Comparison of ENCODE assay signal across 8 mouse cellular contexts in the genomic region with DNA sequence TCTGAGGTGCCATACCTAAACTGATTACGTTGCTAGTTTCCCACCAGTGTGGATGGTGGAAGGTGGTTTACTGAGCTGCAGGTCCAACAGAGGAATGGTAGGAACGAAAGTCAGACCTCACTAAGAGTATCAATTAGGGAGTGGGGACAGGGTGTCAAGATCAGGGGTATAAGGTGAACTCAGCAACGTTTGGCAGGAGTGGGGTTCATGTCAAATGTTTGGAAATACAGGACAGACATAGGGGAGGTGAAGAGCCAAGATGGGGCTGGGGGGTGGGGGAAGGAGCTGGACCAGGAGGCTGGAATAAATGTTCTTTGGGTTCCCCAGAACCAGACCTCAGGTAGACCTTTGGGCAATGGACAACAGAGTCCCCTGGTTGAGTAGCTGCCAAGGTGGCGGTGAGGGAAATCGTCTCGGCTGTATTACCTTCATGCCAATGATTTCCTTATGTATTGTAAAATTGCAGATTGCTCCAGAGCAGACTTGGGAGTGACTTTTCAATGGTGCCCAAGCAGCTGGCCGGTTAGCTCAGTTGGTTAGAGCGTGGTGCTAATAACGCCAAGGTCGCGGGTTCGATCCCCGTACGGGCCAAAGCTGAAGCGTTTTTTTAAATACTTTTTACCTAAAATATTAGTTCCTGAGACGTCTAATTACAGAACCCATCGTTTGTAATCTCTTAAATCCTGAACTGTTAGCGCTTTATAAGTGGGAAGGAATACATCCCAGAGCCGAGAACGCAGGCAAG. TPM values are rescaled to one million over a fixed set of nuclear protein-coding genes. Genes with fewer than 3 reads are reported as not detected.
DNase-seq lines count a peak whose midpoint lies in the region; ATAC-seq and TF ChIP-seq lines count a peak whose summit lies in the region.

No protein-coding gene starts in this region.

- WGBS in forebrain, embryonic 12.5 days, result 11% methylated on average over 20 of the region's 20 CpGs
- WGBS in lung, embryonic 14.5 days, result 7% methylated on average over 20 of the region's 20 CpGs

- intact Hi-C loops in heart, postnatal 25 days (cut with DNase I), result loop anchor here (5.0 kb wide), 2 partner anchors 69 to 129 kb away; partner anchors contain the start of gene Slc25a35

- no peaks in the 10 kb centered on the region for H3K27me3 ChIP-seq in forebrain, embryonic 12.5 days
- H3K27me3 ChIP-seq in lung, embryonic 14.5 days (ENCODE audit: insufficient read depth, low read length), result no peaks in the 10 kb centered on the region

- H3K4me2 ChIP-seq in forebrain, embryonic 12.5 days, result peak overlapping the region; percentile 53
- H3K4me2 ChIP-seq in lung, embryonic 14.5 days, result peak overlapping the region; percentile 70

- no peaks in the 10 kb centered on the region for H3K9me3 ChIP-seq in forebrain, embryonic 12.5 days
- no peaks in the 10 kb centered on the region for H3K9me3 ChIP-seq in lung, embryonic 14.5 days (ENCODE audit: low read depth, low read length)

- peak overlapping the region; percentile 84 for H3K27ac ChIP-seq in forebrain, embryonic 12.5 days
- peak overlapping the region; percentile 80 for H3K27ac ChIP-seq in lung, embryonic 14.5 days (ENCODE audit: low read depth)

- H3K36me3 ChIP-seq in forebrain, embryonic 12.5 days (replicated peaks), result peaks cover 43% of the 10 kb centered on the region
- peaks cover 37% of the 10 kb centered on the region for H3K36me3 ChIP-seq in lung, embryonic 14.5 days (ENCODE audit: insufficient read depth)

- H3K4me3 ChIP-seq in forebrain, embryonic 12.5 days (replicated peaks), result peak overlapping the region; percentile 55
- peak overlapping the region; percentile 69 for H3K4me3 ChIP-seq in lung, embryonic 14.5 days (ENCODE audit: low read depth, low read length)

- no peak for ATAC-seq in forebrain, embryonic 12.5 days (ENCODE audit: low FRiP score)
- ATAC-seq in lung, embryonic 14.5 days (ENCODE audit: insufficient read depth), result no peak

- peak; percentile 91 for DNase-seq in CD4-positive, CD25-positive, alpha-beta regulatory T cell, adult 2 months (ENCODE audit: low read depth, low spot score)
- peak; percentile 93 for DNase-seq in brain, adult 2 months (ENCODE audit: low read depth, low spot score)
- DNase-seq in heart, postnatal 25 days (ENCODE audit: low spot score), result peak; percentile 68
- peak; percentile 86 to 95 for DNase-seq in layer of hippocampus, adult 8-10 months (ENCODE audit: low spot score in 2 of 2)
- DNase-seq in lung, embryonic 14.5 days, result peak; percentile 96
- peak; percentile 79 for DNase-seq in ovary, postnatal 36 days (ENCODE audit: low spot score)
- peak; percentile 68 to 85 for DNase-seq in thymus, postnatal 10 days (ENCODE audit: low spot score in 2 of 2)

- no peak for TF ChIP-seq CTCF in lung, embryonic 14.5 days (IDR thresholded peaks at IDR 0.05; ENCODE audit: low read depth)

- H3K4me1 ChIP-seq in forebrain, embryonic 12.5 days, result peaks cover 28% of the 10 kb centered on the region
- peaks cover 5% of the 10 kb centered on the region for H3K4me1 ChIP-seq in lung, embryonic 14.5 days (ENCODE audit: insufficient read depth)

- peak overlapping the region; percentile 57 for H3K9ac ChIP-seq in forebrain, embryonic 12.5 days
- peak overlapping the region; percentile 73 for H3K9ac ChIP-seq in lung, embryonic 14.5 days

RNA-seq across cellular contexts. Expression of gene Aurkb, which starts 8.8 kb away (rescaled TPM):
- 163 and 169 TPM in 2 replicates for polyA plus RNA-seq in forebrain, embryonic 12.5 days (2016; fragmentation: Nextera tagmentation; extraction: Ambion mirVana)
- total RNA-seq in heart, postnatal 25 days (2021), result 1 to 10 TPM in 1 of 2 experiments, under 1 TPM in 1; 0.62 to 1.2 TPM
- total RNA-seq in layer of hippocampus, adult 8-10 months (2022), result 1 to 10 TPM in 2 of 4 experiments, under 1 TPM in 2; 0.52 to 1.6 (median 0.88) TPM
- 209 and 211 TPM in 2 replicates for polyA plus RNA-seq in lung, embryonic 14.5 days (2014; fragmentation: Nextera tagmentation; extraction: Ambion mirVana)

RNA-seq across cellular contexts. Expression of gene Ctc1, which starts 20.9 kb away (rescaled TPM):
- polyA plus RNA-seq in forebrain, embryonic 12.5 days (2016; fragmentation: Nextera tagmentation; extraction: Ambion mirVana), result 71.0 and 81.5 TPM in 2 replicates
- 10 to 100 TPM; 11.5 to 13.7 TPM for total RNA-seq in heart, postnatal 25 days (2021)
- total RNA-seq in layer of hippocampus, adult 8-10 months (2022), result 10 to 100 TPM; 39.8 to 46.9 (median 41.8) TPM
- polyA plus RNA-seq in lung, embryonic 14.5 days (2014; fragmentation: Nextera tagmentation; extraction: Ambion mirVana), result 59.3 and 63.6 TPM in 2 replicates

RNA-seq across cellular contexts. Expression of gene Borcs6, which starts 22.9 kb away (rescaled TPM):
- polyA plus RNA-seq in forebrain, embryonic 12.5 days (2016; fragmentation: Nextera tagmentation; extraction: Ambion mirVana), result 7.4 and 11.1 TPM in 2 replicates
- 10 to 100 TPM; 14.4 to 16.4 TPM for total RNA-seq in heart, postnatal 25 days (2021)
- total RNA-seq in layer of hippocampus, adult 8-10 months (2022), result 10 to 100 TPM; 30.8 to 33.3 (median 31.5) TPM
- polyA plus RNA-seq in lung, embryonic 14.5 days (2014; fragmentation: Nextera tagmentation; extraction: Ambion mirVana), result 8.0 and 9.5 TPM in 2 replicates

RNA-seq across cellular contexts. Expression of gene Pfas, which starts 28.4 kb away (rescaled TPM):
- 35.4 and 40.4 TPM in 2 replicates for polyA plus RNA-seq in forebrain, embryonic 12.5 days (2016; fragmentation: Nextera tagmentation; extraction: Ambion mirVana)
- total RNA-seq in heart, postnatal 25 days (2021), result 1 to 10 TPM; 5.6 to 6.8 TPM
- 10 to 100 TPM; 25.8 to 32.2 (median 26.8) TPM for total RNA-seq in layer of hippocampus, adult 8-10 months (2022)
- polyA plus RNA-seq in lung, embryonic 14.5 days (2014; fragmentation: Nextera tagmentation; extraction: Ambion mirVana), result 36.8 and 43.3 TPM in 2 replicates

RNA-seq across cellular contexts. Expression of gene Tmem107, which starts 33.9 kb away (rescaled TPM):
- 53.4 and 56.9 TPM in 2 replicates for polyA plus RNA-seq in forebrain, embryonic 12.5 days (2016; fragmentation: Nextera tagmentation; extraction: Ambion mirVana)
- total RNA-seq in heart, postnatal 25 days (2021), result 1 to 10 TPM; 4.4 to 9.8 TPM
- 10 to 100 TPM; 14.8 to 21.0 (median 19.0) TPM for total RNA-seq in layer of hippocampus, adult 8-10 months (2022)
- polyA plus RNA-seq in lung, embryonic 14.5 days (2014; fragmentation: Nextera tagmentation; extraction: Ambion mirVana), result 51.0 and 54.4 TPM in 2 replicates
